Mouse (Mus musculus): ENCODE measurements around the gene Naglu.

GRCm38 (mm10) chr11:101084811-101085210 is 15.0 kb downstream of the Naglu start:
- TF ChIP-seq CTCF (IDR thresholded peaks at IDR 0.05; ENCODE audit: borderline replicate concordance, insufficient read depth, low read length) (no peak), POLR2A (IDR thresholded peaks at IDR 0.05; ENCODE audit: low read depth, low read length) (no peak)

All from embryonic fibroblast, embryonic 13.5 days (primary cell).